Mouse (Mus musculus): Measurements from ENCODE around the gene Supt6.
"Not testable (repeated sequence)": the region's sequence is repeated elsewhere in the genome, so short reads cannot be mapped to it uniquely, and the experiment has no call there.

Gene Supt6

DNA sequence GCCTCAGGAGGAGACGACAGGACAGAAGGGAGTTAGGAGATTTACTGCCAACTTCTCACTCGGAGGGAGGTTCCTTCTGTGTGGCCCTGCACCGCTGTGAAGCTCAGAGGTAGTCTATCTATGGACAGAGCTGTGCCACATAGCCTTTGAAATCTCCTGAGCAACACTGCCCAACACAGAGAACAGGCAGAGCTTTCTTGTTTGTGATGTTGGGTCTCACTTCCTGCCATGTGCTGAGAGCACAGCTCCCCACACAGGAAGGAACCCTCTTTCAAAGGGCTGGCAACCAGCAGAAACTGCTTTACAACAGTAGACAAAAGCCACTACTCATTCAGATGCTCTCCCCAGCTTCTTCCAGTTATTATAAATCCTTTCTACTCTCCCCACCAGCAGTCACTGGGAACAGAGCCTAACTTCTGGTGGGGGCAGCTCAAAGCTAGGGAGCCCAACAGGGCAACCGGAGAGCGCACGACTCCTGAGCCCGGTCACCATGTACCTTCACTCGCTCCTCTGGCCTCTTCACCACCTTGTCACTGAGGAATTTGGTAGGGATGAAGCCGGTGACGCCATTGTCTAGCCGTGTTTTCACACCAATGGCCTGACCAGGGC, 30.0 kb downstream of the Supt6 start:
- DNase-seq, result no peak

DNA sequence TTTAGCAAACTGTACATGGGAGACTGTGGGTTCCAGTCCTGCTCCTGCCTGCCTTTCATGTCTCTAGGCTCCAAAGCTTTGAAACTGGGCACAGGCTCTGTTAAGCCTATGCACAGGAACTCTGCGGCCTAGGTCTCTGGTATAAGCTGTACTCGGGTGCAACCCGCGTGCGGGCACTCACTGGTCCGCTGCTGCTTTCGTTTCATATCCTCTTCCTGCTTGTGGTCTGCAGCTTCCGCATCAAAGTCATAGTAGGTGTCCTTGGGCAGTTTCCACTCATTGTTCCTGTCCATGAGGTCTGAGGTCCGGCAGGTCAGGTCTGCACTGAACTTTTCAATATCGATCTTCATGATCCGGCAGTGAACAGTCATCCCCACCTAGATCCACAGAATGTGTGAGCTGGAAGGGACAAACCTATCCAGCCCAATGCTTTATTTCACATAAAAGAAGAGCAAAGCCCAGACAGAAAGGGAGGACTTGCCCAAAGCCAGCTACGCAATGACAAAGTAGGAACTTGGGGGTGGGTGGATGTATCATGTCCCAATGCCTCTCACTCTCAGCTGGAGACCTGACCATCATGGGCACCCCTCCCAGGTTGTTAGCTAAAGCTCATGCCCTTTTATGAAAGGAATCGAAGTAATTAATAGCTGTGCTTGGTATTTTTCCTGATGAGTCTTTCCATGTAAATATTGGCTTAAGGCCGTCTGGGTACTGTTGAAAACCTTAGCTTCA, 32.5 kb downstream of the Supt6 start:
- DNase-seq, result peak; percentile 51 to 58

DNA sequence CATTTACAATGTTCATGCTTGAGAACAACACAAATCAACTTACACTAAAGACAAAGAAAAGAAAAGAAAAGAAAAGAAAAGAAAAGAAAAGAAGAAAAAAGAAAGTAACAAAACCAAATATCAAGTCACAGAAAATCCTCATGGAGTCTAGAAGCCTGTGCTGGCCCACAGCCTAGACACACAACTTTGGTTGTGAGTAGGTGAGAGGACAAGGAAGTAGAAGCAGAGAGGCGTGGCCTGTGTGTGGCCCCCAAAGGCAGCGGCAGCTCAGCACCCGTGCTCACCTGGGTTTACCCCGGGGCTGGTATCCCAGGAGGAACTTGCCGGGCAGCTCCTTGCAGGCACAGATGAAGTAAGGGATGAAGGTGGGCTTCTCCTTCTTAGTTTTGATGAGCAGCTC, 34.3 kb downstream of the Supt6 start:
- DNase-seq, result no peak

DNA sequence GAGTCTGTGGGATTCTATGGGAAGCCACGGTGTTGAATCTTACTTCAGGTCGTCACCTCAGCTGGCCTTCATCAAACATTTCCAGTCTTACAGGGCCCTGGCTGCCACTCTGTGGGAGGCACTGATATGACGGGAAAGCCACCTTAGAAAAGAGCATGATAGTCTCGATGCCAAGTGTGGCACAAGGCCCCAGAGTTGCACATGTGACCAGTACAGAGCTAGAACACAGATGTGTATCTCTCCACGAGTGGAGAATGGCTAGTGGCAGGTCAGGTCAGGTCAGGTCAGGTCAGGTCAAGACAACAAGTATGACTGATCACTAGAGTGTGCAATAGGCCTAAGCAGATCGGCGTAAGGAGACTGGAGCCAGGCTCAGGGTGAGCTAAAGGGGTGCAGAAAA, 35.2 kb downstream of the Supt6 start:
- no peak for DNase-seq

DNA sequence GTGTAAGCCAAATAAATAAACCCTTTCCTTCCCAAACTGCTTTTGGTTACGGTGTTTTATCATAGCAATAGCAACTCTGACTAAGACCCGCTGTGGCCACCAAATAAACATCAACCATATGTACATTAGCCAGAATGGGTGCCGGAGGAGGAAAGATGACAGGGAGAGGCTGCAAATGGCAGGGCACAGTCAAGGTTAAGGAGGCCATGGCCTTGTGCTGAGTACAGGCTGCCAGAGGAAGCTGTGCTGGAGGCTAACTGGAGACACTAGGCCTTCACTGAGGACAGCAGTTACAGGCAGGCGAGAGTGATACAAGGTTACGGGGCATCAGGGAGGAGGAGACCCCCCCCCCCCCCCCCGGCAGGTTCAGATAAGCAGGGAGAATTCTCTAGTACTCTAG, 35.9 kb downstream of the Supt6 start:
- DNase-seq, result no peak

DNA sequence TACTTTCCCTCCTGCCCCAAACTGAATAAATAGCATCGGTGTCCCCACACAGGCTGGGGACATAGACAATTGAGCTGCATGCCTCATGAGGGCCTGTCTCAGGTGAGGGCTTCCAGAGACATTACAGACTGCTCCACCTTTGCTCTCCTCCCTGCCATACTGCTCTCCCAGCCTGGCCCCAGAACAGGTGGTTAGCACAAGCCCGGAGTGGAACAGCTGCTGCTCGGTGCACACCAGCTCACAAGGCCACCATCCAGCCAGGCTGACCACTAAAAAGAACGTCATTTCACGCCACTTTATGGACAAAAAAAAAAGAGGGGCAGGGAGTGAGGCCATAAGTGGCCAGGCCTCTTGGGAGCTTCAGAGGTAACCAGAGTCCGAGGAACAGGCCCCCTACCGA, 38.6 kb downstream of the Supt6 start:
- DNase-seq, result no peak

DNA sequence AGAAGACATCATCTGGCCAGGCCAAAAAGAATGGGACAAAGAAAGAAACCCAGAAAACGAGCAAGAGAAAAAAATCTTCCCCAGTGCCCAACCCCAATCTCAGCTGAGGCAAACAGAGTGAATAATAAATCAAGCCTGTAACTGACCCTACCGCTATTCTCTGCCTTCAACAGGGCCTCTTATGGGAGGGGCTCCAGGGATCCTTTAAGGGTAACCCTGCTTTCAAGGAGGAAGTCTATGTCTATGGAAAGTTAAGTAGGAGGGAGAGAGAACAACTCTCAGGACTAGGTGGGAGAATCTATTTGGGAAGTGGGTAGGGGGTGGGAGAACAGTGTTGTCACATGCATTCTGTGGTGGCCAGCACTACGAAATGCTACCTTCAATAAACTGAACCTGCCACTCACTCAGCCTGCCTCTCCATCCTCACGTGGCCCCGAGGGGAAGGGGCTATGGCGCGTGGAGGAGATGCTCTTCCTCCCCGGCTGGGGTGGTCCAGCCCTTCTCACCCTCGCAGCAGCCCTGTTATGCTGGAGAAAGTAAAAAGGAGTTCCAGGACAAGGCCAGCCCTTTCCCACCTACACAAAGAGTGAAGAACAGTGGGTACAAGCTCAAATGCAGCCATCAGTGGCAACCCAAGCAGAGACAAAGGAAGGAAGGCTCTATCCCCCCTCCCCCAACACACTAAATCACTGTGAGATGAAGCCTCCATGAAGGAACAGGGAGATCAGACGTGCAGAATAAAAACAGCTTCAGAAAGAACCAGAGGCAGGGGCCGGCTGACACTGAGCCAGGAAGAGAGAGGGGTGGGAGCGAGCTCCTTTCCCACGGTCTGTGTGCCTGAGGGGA, 40.2 kb downstream of the Supt6 start:
- DNase-seq, result no peak

DNA sequence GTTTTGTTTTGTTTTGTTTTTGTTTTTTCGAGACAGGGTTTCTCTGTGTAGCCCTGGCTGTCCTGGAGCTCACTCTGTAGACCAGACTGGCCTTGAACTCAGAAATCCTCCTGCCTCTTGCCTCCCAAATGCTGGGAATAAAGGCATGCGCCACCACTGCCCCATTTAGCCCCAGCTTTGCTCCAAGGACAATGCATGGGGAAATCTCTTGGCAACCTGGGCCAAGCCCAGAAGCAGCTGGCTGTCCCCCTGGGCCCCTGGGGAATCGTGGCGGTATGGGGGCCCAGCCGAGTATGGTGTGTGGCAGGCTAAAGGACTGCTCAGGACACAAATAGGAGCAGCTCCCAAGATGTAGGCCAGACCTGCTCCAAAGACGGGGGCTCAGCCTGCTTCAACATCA, 41.5 kb downstream of the Supt6 start:
- DNase-seq, result no peak

DNA sequence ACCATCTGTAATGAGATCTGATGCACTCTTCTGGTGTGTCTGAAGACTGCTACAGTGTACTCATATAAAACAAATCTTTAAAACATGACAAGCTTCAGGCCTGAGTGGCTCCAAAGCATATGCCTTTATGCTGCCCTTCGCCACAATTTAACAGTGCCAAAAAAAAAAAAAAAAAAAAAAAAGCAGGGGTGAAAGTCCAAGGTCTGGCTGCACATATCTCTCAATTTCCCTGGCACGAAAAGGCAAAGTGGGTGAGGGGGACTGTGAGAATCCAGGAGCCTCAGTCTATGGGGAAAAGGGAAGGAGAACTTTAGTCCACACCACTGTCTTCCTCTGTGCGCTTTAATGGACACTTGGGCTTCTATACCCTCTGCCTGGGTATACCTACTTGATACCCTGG, 43.4 kb downstream of the Supt6 start:
- DNase-seq, result no peak

DNA sequence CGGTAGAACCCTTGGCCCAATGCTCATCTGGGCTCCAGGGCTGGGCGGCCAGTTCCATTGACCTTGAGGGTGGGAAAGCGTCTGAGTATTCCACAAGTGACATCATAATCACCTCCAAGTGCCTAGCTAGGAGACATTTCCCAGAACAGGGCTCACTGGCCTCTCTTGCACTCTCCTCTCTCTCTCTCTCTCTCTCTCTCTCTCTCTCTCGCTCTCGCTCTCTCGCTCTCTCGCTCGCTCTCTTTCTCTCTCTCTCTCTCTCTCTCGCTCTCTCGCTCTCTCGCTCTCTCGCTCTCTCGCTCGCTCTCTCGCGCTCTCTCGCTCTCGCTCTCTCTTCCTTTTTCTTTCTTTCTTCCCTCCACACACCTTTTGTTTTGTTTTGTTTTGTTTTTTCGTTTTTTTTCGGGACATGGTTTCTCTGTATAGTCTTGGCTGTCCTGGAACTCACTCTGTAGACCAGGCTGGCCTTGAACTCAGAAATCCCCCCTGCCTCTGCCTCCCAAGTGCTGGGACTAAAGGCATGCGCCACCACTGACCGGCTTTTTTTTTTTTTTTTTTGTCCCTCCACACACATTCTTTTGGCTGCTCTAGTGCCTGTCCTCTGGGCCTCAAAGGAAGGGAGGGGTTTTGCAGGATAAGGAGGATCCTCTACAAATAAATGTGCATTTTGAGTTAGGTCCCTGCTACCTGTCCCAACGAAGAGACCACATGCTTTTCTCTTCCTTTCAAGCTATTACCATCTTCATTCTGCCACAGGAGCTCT, 50.5 kb downstream of the Supt6 start:
- no peak for DNase-seq

DNA sequence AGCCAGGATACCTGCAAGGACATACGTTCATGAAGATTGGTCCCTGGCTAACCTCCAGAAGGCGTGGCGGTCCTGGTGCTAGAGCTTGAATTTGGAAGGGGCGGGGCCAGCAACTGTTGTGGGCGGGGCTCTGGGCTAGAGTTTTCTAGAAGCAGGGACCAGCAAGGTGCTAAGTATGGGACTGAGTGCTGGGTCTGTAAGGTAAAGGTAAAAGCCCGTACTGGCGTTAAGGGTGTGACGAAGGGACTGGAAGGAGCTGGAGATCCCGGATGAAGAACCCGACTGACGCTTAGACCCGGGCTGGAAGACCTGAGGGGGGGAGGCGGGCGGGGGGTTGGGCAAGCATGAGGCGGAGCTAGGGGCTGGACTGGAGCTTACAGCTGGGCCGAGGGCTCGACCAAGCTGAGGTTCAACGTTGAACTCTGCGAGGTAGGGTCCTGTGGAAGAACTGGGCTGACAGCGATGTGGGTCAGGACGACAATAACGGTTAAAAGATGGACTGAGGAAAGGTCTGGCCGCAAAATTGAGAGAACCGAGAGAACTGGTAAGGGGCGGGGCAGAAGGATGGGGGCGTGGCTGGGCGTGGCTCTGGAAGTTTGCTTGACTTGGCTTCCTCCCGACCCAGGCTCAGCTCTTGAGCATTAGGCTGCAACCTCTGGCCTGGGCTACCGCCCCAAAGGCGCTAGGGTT, 51.2 kb downstream of the Supt6 start:
- DNase-seq, result peak; percentile 86 to 87

DNA sequence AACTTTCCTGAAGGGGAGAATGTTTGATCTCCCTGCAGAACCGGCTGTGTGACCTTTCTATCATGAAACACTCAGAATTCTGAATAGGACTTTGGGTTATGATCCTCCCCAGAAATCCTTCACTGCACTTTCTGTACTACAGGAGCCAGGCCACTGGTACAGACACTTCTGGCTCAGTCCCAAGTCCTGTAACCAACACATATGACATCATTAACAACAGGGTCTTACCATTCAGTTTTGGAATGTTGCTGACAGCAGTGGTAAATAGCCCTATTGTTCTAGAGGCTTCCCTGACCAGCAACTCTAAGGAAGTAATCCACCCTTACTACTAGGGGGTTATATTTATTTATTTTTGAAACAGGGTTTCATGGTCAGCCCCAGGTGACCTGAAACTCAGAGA, 52.7 kb downstream of the Supt6 start, which contains the start of gene Proca1:
Proca1 (plus strand) TSS at position 280 of the 400 bp plus-strand sequence.
- no peak for DNase-seq

DNA sequence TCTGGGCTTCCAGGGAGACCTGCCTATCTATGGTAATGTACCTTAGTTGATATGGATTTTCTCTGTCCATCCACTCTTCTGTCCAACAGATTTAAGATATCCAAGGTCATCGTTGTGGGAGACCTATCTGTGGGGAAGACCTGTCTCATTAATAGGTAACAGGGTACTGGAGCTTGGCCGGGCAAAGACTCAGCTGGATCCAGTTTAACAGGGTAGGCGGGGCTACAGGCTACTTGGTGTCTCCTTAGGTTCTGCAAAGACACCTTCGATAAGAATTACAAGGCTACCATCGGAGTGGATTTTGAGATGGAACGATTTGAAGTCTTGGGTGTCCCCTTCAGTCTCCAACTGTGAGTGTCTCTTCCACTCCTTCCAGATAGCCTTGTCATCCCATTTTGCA, 55.7 kb downstream of the Supt6 start:
- DNase-seq, result no peak

DNA sequence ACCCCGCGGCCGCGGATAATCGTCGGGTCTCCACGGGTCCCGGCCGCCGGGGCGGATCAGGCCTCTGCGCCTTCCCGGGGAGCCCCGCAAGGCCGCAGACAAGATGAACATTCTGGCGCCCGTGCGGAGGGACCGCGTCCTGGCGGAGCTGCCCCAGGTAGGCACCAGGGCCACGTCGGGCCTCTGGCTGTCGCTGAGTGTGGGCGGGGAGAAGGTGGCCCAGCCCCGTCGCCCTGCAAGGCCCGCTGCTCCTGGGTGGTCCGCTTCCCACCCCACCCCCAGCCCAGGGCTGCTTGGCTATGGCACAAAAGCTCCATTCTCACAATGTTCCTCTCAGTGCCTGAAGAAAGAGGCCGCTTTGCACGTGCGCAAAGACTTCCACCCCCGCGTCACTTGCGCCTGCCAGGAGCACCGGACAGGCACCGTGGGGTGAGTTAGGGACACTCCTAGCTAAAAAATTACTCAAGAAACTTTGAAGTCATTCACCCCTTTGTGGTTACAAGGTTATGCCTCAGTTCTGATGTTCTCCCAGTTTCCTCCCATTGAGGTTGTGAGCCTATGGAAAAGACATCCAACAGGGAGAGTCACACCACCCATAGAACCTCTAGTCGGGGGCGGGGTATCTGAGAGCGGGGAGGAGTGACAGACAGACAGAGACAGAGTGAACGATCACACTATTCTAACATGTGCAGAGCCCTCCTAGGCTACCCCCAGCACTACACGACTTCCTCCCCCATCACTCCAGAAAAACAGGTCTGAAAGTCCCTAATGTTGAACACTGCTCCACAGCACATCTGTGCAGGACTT, 56.4 kb downstream of the Supt6 start:
- DNase-seq, result peak; percentile 34 to 53

DNA sequence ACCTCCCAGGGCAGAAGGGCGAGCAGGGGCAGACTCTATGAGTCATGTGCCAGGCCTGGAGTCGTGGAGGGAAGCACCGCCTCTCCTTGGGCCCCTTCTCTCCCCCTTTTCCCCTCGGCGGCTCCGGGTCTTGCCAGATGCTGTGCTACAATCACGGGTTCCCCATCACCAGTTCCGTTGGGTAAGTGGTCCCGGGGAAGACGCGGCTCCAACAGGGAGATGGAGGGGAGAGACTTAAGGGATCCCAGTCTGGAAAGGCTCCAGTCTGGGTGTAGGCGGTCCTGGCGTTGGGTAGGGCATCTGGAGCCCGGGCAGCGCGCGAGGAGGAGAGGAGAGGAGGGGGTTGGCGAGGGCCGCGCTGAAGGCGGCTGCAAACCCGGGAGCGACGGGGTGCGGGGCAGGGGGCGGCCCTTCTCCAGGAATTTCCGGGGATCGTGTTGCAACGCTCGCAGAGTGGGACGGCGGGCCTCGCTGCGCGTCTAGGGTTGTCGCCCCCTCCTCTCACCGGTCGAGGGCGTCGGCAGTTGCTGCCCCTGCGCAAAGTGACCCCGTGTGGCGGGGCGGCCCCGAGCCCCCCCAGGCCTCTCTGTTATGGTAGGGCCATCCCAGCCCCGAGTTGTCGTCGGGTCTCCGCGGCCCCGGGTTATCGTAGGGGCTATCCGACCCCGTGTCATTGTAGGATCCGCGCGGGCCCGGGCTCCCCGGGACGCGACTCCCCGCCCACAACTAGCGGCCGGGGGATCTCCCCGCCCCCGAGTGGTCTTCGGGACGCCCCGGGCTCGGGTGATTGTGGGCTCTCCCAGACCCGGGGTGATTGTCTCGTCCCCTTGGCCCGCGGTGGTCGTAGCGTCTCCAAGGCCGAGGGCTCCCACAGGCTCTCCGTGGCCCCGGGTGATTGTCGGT, 57.2 kb downstream of the Supt6 start, which contains the start of gene Rab34:
Rab34 (plus strand) TSS at position 100 of the 903 bp plus-strand sequence.
- DNase-seq, result peak; percentile 27 to 33

DNA sequence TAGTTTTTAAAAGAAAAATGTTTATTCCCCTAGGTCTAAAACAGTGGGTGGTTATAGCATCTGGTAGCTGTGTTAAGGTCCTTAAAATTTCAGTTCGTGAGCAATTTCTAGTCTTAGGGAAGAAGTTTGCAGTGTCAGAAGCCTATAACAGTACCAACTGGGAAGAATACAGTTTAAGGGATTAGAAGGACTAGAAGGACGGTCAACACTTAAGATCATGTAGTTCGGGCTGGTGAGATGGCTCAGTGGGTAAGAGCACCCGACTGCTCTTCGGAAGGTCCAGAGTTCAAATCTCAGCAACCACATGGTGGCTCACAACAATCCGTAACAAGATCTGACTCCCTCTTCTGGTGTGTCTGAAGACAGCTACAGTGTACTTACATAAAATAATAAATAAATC, 61.1 kb downstream of the Supt6 start:
- not testable (repeated sequence) for DNase-seq

DNA sequence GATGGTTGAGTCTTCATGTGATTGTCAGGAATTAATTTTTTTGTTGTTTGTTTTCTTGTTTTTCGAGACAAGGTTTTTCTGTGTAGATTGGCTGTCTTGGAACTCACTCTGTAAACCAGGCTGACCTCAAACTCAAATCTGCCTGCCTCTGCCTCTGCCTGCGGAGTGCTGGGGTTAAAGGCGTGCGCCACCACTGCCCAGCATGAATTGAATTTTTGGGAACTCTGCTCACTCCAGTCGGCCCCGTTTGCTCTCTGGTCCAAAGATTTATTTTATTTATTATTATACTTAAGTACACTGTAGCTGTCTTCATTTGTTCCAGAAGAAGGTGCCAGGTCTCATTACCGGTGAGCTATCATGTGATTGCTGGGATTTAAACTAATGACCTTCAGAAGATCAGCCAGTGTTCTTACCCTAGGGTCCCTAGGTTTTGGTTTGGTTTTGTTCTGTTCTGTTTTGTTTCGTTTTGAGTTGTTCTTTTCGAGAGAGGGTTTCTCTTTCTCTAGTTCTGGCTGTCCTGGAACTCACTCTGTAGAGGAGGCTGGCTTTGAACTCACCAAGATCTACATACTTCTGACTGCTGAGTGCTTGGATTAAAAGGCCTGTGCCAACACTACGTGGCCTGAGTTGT, 61.8 kb downstream of the Supt6 start:
- DNase-seq, result no peak

DNA sequence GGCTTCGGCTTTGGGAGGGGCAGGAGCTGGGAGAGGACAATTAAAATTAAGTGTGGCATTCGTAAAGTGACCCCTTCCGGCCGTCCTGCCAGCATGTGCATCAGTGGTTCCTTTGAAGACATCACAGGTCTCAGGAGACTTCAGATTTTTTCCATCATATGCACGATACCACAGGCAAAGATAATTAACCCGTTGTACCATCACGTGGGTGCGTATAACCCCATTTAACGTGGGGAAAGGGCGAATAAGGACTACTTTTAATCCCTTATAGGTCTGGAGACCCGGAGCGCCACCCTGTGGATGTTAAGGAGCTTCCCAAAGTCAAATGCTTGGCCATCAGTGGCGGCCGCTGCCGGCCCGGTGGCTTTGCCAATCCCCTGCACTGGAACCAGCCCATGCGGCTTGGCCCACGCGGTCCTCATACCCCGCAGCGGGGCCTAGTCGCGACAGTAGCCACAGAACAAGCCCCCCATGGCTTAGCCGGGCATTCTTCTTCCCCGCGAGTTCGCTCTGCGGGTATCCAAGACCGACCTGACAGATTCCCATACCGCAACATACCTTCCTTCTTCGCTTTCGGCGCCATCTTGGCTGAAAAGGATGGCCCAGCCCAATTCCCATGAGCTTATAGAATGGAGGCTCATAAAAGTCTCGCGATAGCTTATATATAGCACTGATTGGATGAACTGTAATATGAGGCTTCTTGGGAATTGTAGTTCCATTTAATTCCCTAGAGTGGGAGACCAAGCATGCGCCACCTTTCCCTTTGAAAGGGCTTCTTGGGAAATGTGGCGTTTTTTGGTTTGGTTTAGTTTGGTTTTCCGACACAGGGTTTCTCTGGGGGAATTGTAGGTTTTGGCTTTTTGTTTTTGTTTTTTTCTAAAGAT, 62.6 kb downstream of the Supt6 start, which contains the start of gene Rpl23a:
Rpl23a (minus strand) TSS at position 624 of the 884 bp plus-strand sequence.
- DNase-seq, result peak; percentile 75 to 76

DNA sequence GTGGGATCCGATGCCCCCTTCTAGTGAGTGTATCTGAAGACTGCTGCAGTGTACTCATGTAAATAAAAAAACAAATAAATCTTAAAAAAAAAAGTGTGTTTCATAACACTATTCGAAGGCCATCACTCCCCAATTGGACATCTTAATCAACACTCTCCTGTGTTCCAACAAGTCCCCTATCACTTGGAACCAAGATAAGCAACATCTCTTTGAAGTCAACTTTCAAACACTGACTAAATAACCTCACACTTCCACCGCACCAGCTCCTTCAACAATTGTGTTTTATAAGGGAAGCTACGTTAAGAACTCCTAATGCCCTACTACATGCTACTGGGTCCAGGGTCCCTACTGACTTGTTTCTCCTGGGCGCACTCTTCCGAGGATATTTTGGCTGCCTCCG, 63.3 kb downstream of the Supt6 start:
- DNase-seq, result no peak

Measured in B cell, adult 2 months (primary cell).